Mouse (Mus musculus) MEL (cell line): Measurements from ENCODE around the gene 4930438A08Rik. TPM values are rescaled to one million over a fixed set of nuclear protein-coding genes. Genes with fewer than 3 reads are reported as not detected.

ENCODE experiments used
- DNase-seq: peaks from one replicate; pipeline ENCODE4 v3.0.0; 2011; ENCODE audit warnings: low read depth, low spot score
- H3K27ac ChIP-seq: 2 replicates; pipeline ENCODE4 v1.5.1; 2012; ENCODE audit warnings: low read depth, mild to moderate bottlenecking, control low read depth, low read length, moderate library complexity; ENCODE audit not compliant: control insufficient read depth
- H3K27me3 ChIP-seq, 2 experiments: fragments of 150-350 bp in 1 of 2; sonication (generic) in 1 of 2; 2 replicates each; pipeline ENCODE4 v1.6.1; 2012; ENCODE audit warnings: low read length in 2 of 2, mild to moderate bottlenecking in 2 of 2, improper control_type of control experiment in 1 of 2, moderate library complexity in 1 of 2; ENCODE audit not compliant: insufficient read depth in 2 of 2, control insufficient read depth in 1 of 2
- H3K36me3 ChIP-seq, 2 experiments: 2 replicates each; pipeline ENCODE4 v1.6.1; 2012 to 2014; ENCODE audit warnings: low read length in 2 of 2, improper control_type of control experiment in 1 of 2, inconsistent platforms in 1 of 2, mild to moderate bottlenecking in 1 of 2; ENCODE audit not compliant: insufficient read depth in 2 of 2, control insufficient read depth in 1 of 2
- H3K4me1 ChIP-seq, 2 experiments: fragments of 150-350 bp in 1 of 2; sonication (generic) in 1 of 2; 2 replicates each; pipeline ENCODE4 v1.6.1; 2012; ENCODE audit warnings: low read length in 2 of 2, improper control_type of control experiment in 1 of 2, mild to moderate bottlenecking in 1 of 2; ENCODE audit not compliant: insufficient read depth in 2 of 2, control insufficient read depth in 1 of 2
- H3K4me3 ChIP-seq, 2 experiments: fragments of 150-350 bp in 1 of 2; sonication (generic) in 1 of 2; 2 replicates each; pipeline ENCODE4 v1.5.1; 2012; ENCODE audit warnings: low read depth in 2 of 2, low read length in 2 of 2, mild to moderate bottlenecking in 2 of 2, moderate library complexity in 2 of 2, control low read depth in 1 of 2, improper control_type of control experiment in 1 of 2; ENCODE audit not compliant: control insufficient read depth in 1 of 2, insufficient read depth in 1 of 2
- H3K79me2 ChIP-seq: 2 replicates; pipeline ENCODE4 v1.6.1; 2012; ENCODE audit warnings: mild to moderate bottlenecking, low read length, moderate library complexity; ENCODE audit not compliant: control insufficient read depth, poor library complexity, insufficient read depth
- H3K9ac ChIP-seq: 2 replicates; pipeline ENCODE4 v1.6.1; 2012; ENCODE audit warnings: low read depth, mild to moderate bottlenecking, control low read depth, low read length, moderate library complexity; ENCODE audit not compliant: control insufficient read depth, poor library complexity, severe bottlenecking
- H3K9me3 ChIP-seq: fragments of 150-350 bp; sonication (generic); replicated peaks from 2 replicates; pipeline ENCODE4 v1.6.1; 2012; ENCODE audit warnings: mild to moderate bottlenecking, low read length, improper control_type of control experiment, moderate library complexity; ENCODE audit not compliant: insufficient read depth
- CHD2 ChIP-seq: IDR thresholded peaks from 2 replicates; pipeline ENCODE4 v1.6.1; 2011; ENCODE audit warnings: low read length, improper control_type of control experiment
- CTCF ChIP-seq, 3 experiments: IDR thresholded peaks in 2 of 3; conservative IDR thresholded peaks in 1 of 3; 2 replicates each; pipeline ENCODE4 v1.5.1; 2011 to 2012; ENCODE audit warnings: low read length in 3 of 3, low read depth in 2 of 3, mild to moderate bottlenecking in 2 of 3, improper control_type of control experiment in 1 of 3, inconsistent platforms in 1 of 3, mixed read lengths in 1 of 3, moderate library complexity in 1 of 3; ENCODE audit not compliant: control insufficient read depth in 1 of 3, insufficient read depth in 1 of 3, poor library complexity in 1 of 3, severe bottlenecking in 1 of 3
- E2F4 ChIP-seq: IDR thresholded peaks from 2 replicates; pipeline ENCODE4 v1.6.1; 2011; ENCODE audit warnings: low read depth, low read length, improper control_type of control experiment, borderline replicate concordance
- ELF1 ChIP-seq: IDR thresholded peaks from 2 replicates; pipeline ENCODE4 v1.6.1; 2014; ENCODE audit warnings: low read depth, mild to moderate bottlenecking, inconsistent platforms, low read length, improper control_type of control experiment, moderate library complexity
- ETS1 ChIP-seq: IDR thresholded peaks from 2 replicates; pipeline ENCODE4 v1.6.1; 2012; ENCODE audit warnings: low read depth, mild to moderate bottlenecking, inconsistent platforms, low read length, improper control_type of control experiment, moderate library complexity
- GATA1 ChIP-seq: IDR thresholded peaks from 2 replicates; pipeline ENCODE4 v1.6.1; 2011; ENCODE audit warnings: low read depth, low read length, improper control_type of control experiment
- HCFC1 ChIP-seq: IDR thresholded peaks from 2 replicates; pipeline ENCODE4 v1.6.1; 2012; ENCODE audit warnings: low read depth, mild to moderate bottlenecking, inconsistent platforms, low read length, improper control_type of control experiment, moderate library complexity
- JUND ChIP-seq: IDR thresholded peaks from 2 replicates; pipeline ENCODE4 v1.6.1; 2011; ENCODE audit warnings: low read depth, mild to moderate bottlenecking, improper control_type of control experiment, low read length
- MEF2A ChIP-seq: IDR thresholded peaks from 2 replicates; pipeline ENCODE4 v1.6.1; 2014; ENCODE audit warnings: low read depth, mild to moderate bottlenecking, inconsistent platforms, low read length, improper control_type of control experiment; ENCODE audit not compliant: poor library complexity, insufficient replicate concordance, severe bottlenecking; ENCODE audit errors: extremely low read depth
- MYB ChIP-seq: IDR thresholded peaks from 2 replicates; pipeline ENCODE4 v1.6.1; 2011; ENCODE audit warnings: mild to moderate bottlenecking, low read depth, low read length, improper control_type of control experiment
- POLR2AphosphoS2 ChIP-seq: IDR thresholded peaks from 2 replicates; pipeline ENCODE4 v1.6.1; 2011; ENCODE audit warnings: low read length, improper control_type of control experiment
- POLR2AphosphoS5 ChIP-seq: IDR thresholded peaks from 2 replicates; pipeline ENCODE4 v1.6.1; 2012; ENCODE audit warnings: low read depth, borderline replicate concordance, mild to moderate bottlenecking, inconsistent platforms, low read length, moderate library complexity, mixed read lengths
- SIN3A ChIP-seq: IDR thresholded peaks from 2 replicates; pipeline ENCODE4 v1.6.1; 2012; ENCODE audit warnings: low read length, improper control_type of control experiment, inconsistent platforms
- SMC3 ChIP-seq: IDR thresholded peaks from 2 replicates; pipeline ENCODE4 v1.6.1; 2011; ENCODE audit warnings: low read depth, low read length, improper control_type of control experiment
- TCF12 ChIP-seq: IDR thresholded peaks from 2 replicates; pipeline ENCODE4 v1.6.1; 2014; ENCODE audit warnings: low read depth, mild to moderate bottlenecking, inconsistent platforms, low read length, improper control_type of control experiment, moderate library complexity
- USF1 ChIP-seq: IDR thresholded peaks from 2 replicates; pipeline ENCODE4 v1.6.1; 2014; ENCODE audit warnings: low read depth, mild to moderate bottlenecking, inconsistent platforms, low read length, improper control_type of control experiment, moderate library complexity
- ZC3H11A ChIP-seq: IDR thresholded peaks from 2 replicates; pipeline ENCODE4 v1.6.1; 2012; ENCODE audit warnings: low read depth, mild to moderate bottlenecking, inconsistent platforms, low read length, improper control_type of control experiment
- ZKSCAN1 ChIP-seq: IDR thresholded peaks from 2 replicates; pipeline ENCODE4 v1.6.1; 2012; ENCODE audit warnings: low read depth, mild to moderate bottlenecking, inconsistent platforms, low read length, improper control_type of control experiment, moderate library complexity
- polyA plus RNA-seq, 2 experiments: library from polyadenylated mRNA; stranded (reverse) in 1 of 2; unstranded in 1 of 2; fragments of >175 nt in 1 of 2; fragments of >200 nt in 1 of 2; gene quantifications; 2 replicates each; pipeline versions ENCODE4 v1.2.1 to v1.2.4; 2012; ENCODE audit warnings: low replicate concordance in 2 of 2, low read depth in 1 of 2; ENCODE audit not compliant: insufficient read length in 2 of 2, insufficient read depth in 1 of 2, missing spikeins in 1 of 2
- total RNA-seq: library from RNA; depleted of rRNA; stranded (reverse); fragments of 300-350 nt; gene quantifications from 2 replicates; pipeline ENCODE4 v1.2.3, GENCODE M21; 2012; rRNA removed

The 4930438A08Rik gene
- total and polyA plus RNA-seq, 3 experiments = not detected

- Histone ChIP-seq H3K27ac (no peak overlapping the region), H3K36me3 (peaks cover 5 to 10% of the 10 kb centered on the region in 2 experiments), H3K9me3 (no peaks in the 10 kb centered on the region), H3K27me3 (no peaks in the 10 kb centered on the region), H3K79me2 (peaks cover 21% of the 10 kb centered on the region), H3K4me3 (no peak overlapping the region), H3K4me1 (peaks cover 0 to 9% of the 10 kb centered on the region in 2 experiments; a peak in 1 of 4 replicates), H3K9ac (no peak overlapping the region)
- DNase-seq = no peak
- no peak for TF ChIP-seq MEF2A
- TF ChIP-seq SIN3A = no peak
- no peak for TF ChIP-seq POLR2AphosphoS2
- no peak for TF ChIP-seq MYB
- no peak for TF ChIP-seq POLR2AphosphoS5
- TF ChIP-seq JUND = no peak
- no peak for TF ChIP-seq USF1
- TF ChIP-seq ETS1 = no peak
- TF ChIP-seq HCFC1 = no peak
- TF ChIP-seq E2F4 = no peak
- no peak for TF ChIP-seq CHD2
- no peak for TF ChIP-seq GATA1
- no peak for TF ChIP-seq ZC3H11A
- no peak for TF ChIP-seq SMC3
- no peak for TF ChIP-seq ELF1
- no peak for TF ChIP-seq ZKSCAN1
- no peak for TF ChIP-seq CTCF (IDR thresholded peaks at IDR 0.05 in 2 of 3, conservative IDR thresholded peaks at IDR 0.05 in 1 of 3; ENCODE audit: control insufficient read depth in 1 of 3, insufficient read depth in 1 of 3, low read depth in 2 of 3, low read length in 3 of 3, poor library complexity in 1 of 3, severe bottlenecking in 1 of 3)
- no peak for TF ChIP-seq TCF12
Observed at GRCm38 (mm10) chr11:58334746-58335145, 60.1 kb downstream of the 4930438A08Rik start.

Other genes starting within 250 kb of the 4930438A08Rik start
- 0.12 and 0.23 TPM in 2 replicates for gene Gm12248, start 181.7 kb upstream of the 4930438A08Rik start, total RNA-seq
- under 1 TPM in 1 of 2 experiments, not detected in 1; 0.65 TPM for gene Gm12248, start 181.7 kb upstream of the 4930438A08Rik start, polyA plus RNA-seq
- gene Cnot8, start 170.6 kb upstream of the 4930438A08Rik start, total RNA-seq = 70.3 and 73.3 TPM in 2 replicates
- gene Cnot8, start 170.6 kb upstream of the 4930438A08Rik start, polyA plus RNA-seq = 10 to 100 TPM in 1 of 2 experiments, not detected in 1; 52.9 TPM
- gene Gemin5, start 106.3 kb upstream of the 4930438A08Rik start, total RNA-seq = 68.7 and 71.9 TPM in 2 replicates
- 10 to 100 TPM; 46.5 to 52.5 TPM for gene Gemin5, start 106.3 kb upstream of the 4930438A08Rik start, polyA plus RNA-seq
- gene Mrpl22, start 103.1 kb upstream of the 4930438A08Rik start, total RNA-seq = 187 TPM in 2 replicates
- 100 to 1,000 TPM in 1 of 2 experiments, not detected in 1; 144 TPM for gene Mrpl22, start 103.1 kb upstream of the 4930438A08Rik start, polyA plus RNA-seq
- 2.9 and 3.7 TPM in 2 replicates for gene Igtp, start 75.2 kb upstream of the 4930438A08Rik start, total RNA-seq
- 1 to 10 TPM in 1 of 2 experiments, not detected in 1; 3.6 TPM for gene Igtp, start 75.2 kb upstream of the 4930438A08Rik start, polyA plus RNA-seq
- gene Irgm2, start 75.2 kb upstream of the 4930438A08Rik start, total RNA-seq = 0.49 and 1.1 TPM in 2 replicates
- 1 to 10 TPM in 1 of 2 experiments, not detected in 1; 1.1 TPM for gene Irgm2, start 75.2 kb upstream of the 4930438A08Rik start, polyA plus RNA-seq
- gene Zfp692, start 32.3 kb downstream of the 4930438A08Rik start, total RNA-seq = 16.0 and 25.7 TPM in 2 replicates
- gene Zfp692, start 32.3 kb downstream of the 4930438A08Rik start, polyA plus RNA-seq = 10 to 100 TPM in 1 of 2 experiments, not detected in 1; 38.0 TPM
- 27.2 and 39.5 TPM in 2 replicates for gene Zfp672, start 55.5 kb downstream of the 4930438A08Rik start, total RNA-seq
- 10 to 100 TPM in 1 of 2 experiments, not detected in 1; 22.6 TPM for gene Zfp672, start 55.5 kb downstream of the 4930438A08Rik start, polyA plus RNA-seq
- gene Sh3bp5l, start 55.9 kb downstream of the 4930438A08Rik start, total RNA-seq = 27.3 and 31.7 TPM in 2 replicates
- gene Sh3bp5l, start 55.9 kb downstream of the 4930438A08Rik start, polyA plus RNA-seq = 10 to 100 TPM in 1 of 2 experiments, not detected in 1; 32.8 TPM
- 0.19 TPM in 1 of 2 replicates, not detected in the other for gene Lypd8, start 104.2 kb downstream of the 4930438A08Rik start, total RNA-seq
- gene Lypd8, start 104.2 kb downstream of the 4930438A08Rik start, polyA plus RNA-seq = under 1 TPM in 1 of 2 experiments, not detected in 1; 0.31 TPM
- not detected in 2 replicates for gene 1810065E05Rik, start 146.3 kb downstream of the 4930438A08Rik start, total RNA-seq
- not detected for gene 1810065E05Rik, start 146.3 kb downstream of the 4930438A08Rik start, polyA plus RNA-seq
- gene Gm12253, start 157.8 kb downstream of the 4930438A08Rik start, total RNA-seq = not detected in 2 replicates
- gene Gm12253, start 157.8 kb downstream of the 4930438A08Rik start, polyA plus RNA-seq = 100 to 1,000 TPM in 1 of 2 experiments, not detected in 1; 109 TPM
- not detected in 2 replicates for gene Lypd9, start 178.1 kb downstream of the 4930438A08Rik start, total RNA-seq
- gene Lypd9, start 178.1 kb downstream of the 4930438A08Rik start, polyA plus RNA-seq = not detected
- not detected in 2 replicates for gene Olfr30, start 187.5 kb downstream of the 4930438A08Rik start, total RNA-seq
- gene Olfr30, start 187.5 kb downstream of the 4930438A08Rik start, polyA plus RNA-seq = not detected
- gene Olfr332, start 217.8 kb downstream of the 4930438A08Rik start, total RNA-seq = not detected in 2 replicates
- not detected for gene Olfr332, start 217.8 kb downstream of the 4930438A08Rik start, polyA plus RNA-seq
- gene Olfr331, start 227.8 kb downstream of the 4930438A08Rik start, total RNA-seq = not detected in 2 replicates
- not detected for gene Olfr331, start 227.8 kb downstream of the 4930438A08Rik start, polyA plus RNA-seq